Mouse (Mus musculus) bone marrow, adult 2 months (tissue): Measurements from ENCODE around the gene Dbndd1.

Experiments used
- CTCF ChIP-seq: fragments of 200-500 bp; IDR thresholded peaks from 2 replicates; pipeline ENCODE4 v1.5.1; 2011; ENCODE audit warnings: low read length, control low read depth; ENCODE audit not compliant: control insufficient read depth, insufficient read depth
- POLR2A ChIP-seq: fragments of 200-500 bp; IDR thresholded peaks from 2 replicates; pipeline ENCODE4 v1.6.1; 2011; ENCODE audit warnings: low read depth, mild to moderate bottlenecking, control low read depth, low read length, borderline replicate concordance; ENCODE audit not compliant: control insufficient read depth

- TF ChIP-seq CTCF (no peak), POLR2A (no peak)
Observed at GRCm38 (mm10) chr8:123504591-123505195, 10.6 kb downstream of the Dbndd1 start.
